Mouse (Mus musculus) kidney, adult 11 months (tissue): Measurements from ENCODE around the gene Thada.

Experiments used
- DNase-seq: peaks from one replicate; pipeline ENCODE4 v3.0.0; 2022

Thada gene

GRCm38 (mm10) chr17:84282388-84283280 lies 183.4 kb downstream of the Thada start:
- DNase-seq, result no peak

- no peak for DNase-seq
These were observed 187.0 kb downstream of the Thada start for GRCm38 (mm10) chr17:84279001-84279400.

- DNase-seq, result no peak
These were observed 187.6 kb downstream of the Thada start for GRCm38 (mm10) chr17:84278193-84278953.

GRCm38 (mm10) chr17:84274999-84275398 lies 191.0 kb downstream of the Thada start:
- DNase-seq, result no peak

GRCm38 (mm10) chr17:84274163-84274562 lies 191.8 kb downstream of the Thada start:
- no peak for DNase-seq

GRCm38 (mm10) chr17:84272557-84273261 lies 193.3 kb downstream of the Thada start:
- no peak for DNase-seq

GRCm38 (mm10) chr17:84271566-84272202 lies 194.3 kb downstream of the Thada start:
- no peak for DNase-seq

GRCm38 (mm10) chr17:84269722-84270121 lies 196.3 kb downstream of the Thada start:
- DNase-seq, result no peak

- DNase-seq, result peak; percentile 28
These were observed 197.6 kb downstream of the Thada start for GRCm38 (mm10) chr17:84268450-84268849.

- no peak for DNase-seq
These were observed 198.4 kb downstream of the Thada start for GRCm38 (mm10) chr17:84267456-84268074.

GRCm38 (mm10) chr17:84266161-84266948 lies 199.7 kb downstream of the Thada start:
- DNase-seq, result no peak

- DNase-seq, result no peak
These were observed 200.4 kb downstream of the Thada start for GRCm38 (mm10) chr17:84265480-84266130.

GRCm38 (mm10) chr17:84264305-84264704 lies 201.7 kb downstream of the Thada start:
- no peak for DNase-seq

- DNase-seq, result no peak
These were observed 202.4 kb downstream of the Thada start for GRCm38 (mm10) chr17:84263591-84263990.

- DNase-seq, result no peak
These were observed 203.6 kb downstream of the Thada start for GRCm38 (mm10) chr17:84262325-84262979.

GRCm38 (mm10) chr17:84261010-84261409 lies 205.0 kb downstream of the Thada start:
- no peak for DNase-seq

- DNase-seq, result no peak
These were observed 205.8 kb downstream of the Thada start for GRCm38 (mm10) chr17:84260226-84260625.

- no peak for DNase-seq
These were observed 207.3 kb downstream of the Thada start for GRCm38 (mm10) chr17:84258638-84259261.

GRCm38 (mm10) chr17:84257927-84258532 lies 208.0 kb downstream of the Thada start:
- DNase-seq, result no peak
